Mouse (Mus musculus) G1E (cell line): Measurements from ENCODE around the gene Ppp1r3a. TPM values are rescaled to one million over a fixed set of nuclear protein-coding genes. Genes with fewer than 3 reads are reported as not detected.

Experiments
- ATAC-seq: 2 replicates; pipeline ENCODE4 v1.8.0; 2016; ENCODE audit warnings: mild to moderate bottlenecking; ENCODE audit not compliant: insufficient number of reproducible peaks, poor library complexity, low FRiP score, severe bottlenecking; ENCODE audit errors: extremely low read depth
- DNase-seq: peaks from one replicate; pipeline ENCODE4 v3.0.0; 2012; ENCODE audit warnings: low spot score
- H3K27me3 ChIP-seq: 2 replicates; pipeline ENCODE4 v1.6.1; 2012; ENCODE audit warnings: mild to moderate bottlenecking, low read length, inconsistent platforms; ENCODE audit not compliant: insufficient read depth
- H3K36me3 ChIP-seq: replicated peaks from 2 replicates; pipeline ENCODE3; 2012; ENCODE audit warnings: mild to moderate bottlenecking, inconsistent platforms
- H3K4me1 ChIP-seq: 2 replicates; pipeline ENCODE4 v1.6.1; 2012; ENCODE audit warnings: low read depth, low read length, inconsistent platforms, mixed read lengths; ENCODE audit not compliant: insufficient read depth
- H3K4me3 ChIP-seq: 2 replicates; pipeline ENCODE4 v1.5.1; 2012; ENCODE audit warnings: low read depth, mild to moderate bottlenecking, inconsistent platforms, low read length, moderate library complexity, mixed read lengths
- H3K9me3 ChIP-seq: replicated peaks from 2 replicates; pipeline ENCODE4 v1.6.1; 2012; ENCODE audit warnings: inconsistent platforms
- CTCF ChIP-seq: IDR thresholded peaks from 2 replicates; pipeline ENCODE4 v1.5.1; 2012; ENCODE audit warnings: low read depth, low read length, inconsistent platforms, mixed read lengths
- GATA1 ChIP-seq: IDR thresholded peaks from 2 replicates; pipeline ENCODE4 v1.6.1; 2012; ENCODE audit warnings: borderline replicate concordance, low read length, inconsistent platforms, mixed read lengths
- GATA2 ChIP-seq: IDR thresholded peaks from 2 replicates; pipeline ENCODE4 v1.6.1; 2012; ENCODE audit warnings: low read depth, low read length, inconsistent platforms, borderline replicate concordance
- POLR2AphosphoS5 ChIP-seq: IDR thresholded peaks from 2 replicates; pipeline ENCODE4 v1.6.1; 2012; ENCODE audit warnings: low read depth, low read length, inconsistent platforms; ENCODE audit not compliant: insufficient replicate concordance
- TAL1 ChIP-seq: conservative IDR thresholded peaks from 2 replicates; pipeline ENCODE4 v1.6.1; 2012; ENCODE audit warnings: low read depth, low read length, inconsistent platforms, mixed read lengths
- polyA plus RNA-seq: library from polyadenylated mRNA; stranded (reverse); fragments of >175 nt; gene quantifications from 2 replicates; pipeline ENCODE4 v1.2.3, GENCODE M21; 2012
- total RNA-seq, 2 experiments: library from RNA; stranded (forward) in 1 of 2; stranded (reverse) in 1 of 2; fragments of 200-1000 nt in 1 of 2; fragments of >200 nt in 1 of 2; fragmentation: Nextera tagmentation in 1 of 2; gene quantifications; 2 replicates each; pipeline ENCODE4 v1.2.3; 2014 to 2017

Ppp1r3a gene
- total RNA-seq (2014; fragmentation: Nextera tagmentation) (not detected in 2 replicates), total RNA-seq (2017) (0.05 and 0.06 TPM in 2 replicates), polyA plus RNA-seq (not detected in 2 replicates)

DNA sequence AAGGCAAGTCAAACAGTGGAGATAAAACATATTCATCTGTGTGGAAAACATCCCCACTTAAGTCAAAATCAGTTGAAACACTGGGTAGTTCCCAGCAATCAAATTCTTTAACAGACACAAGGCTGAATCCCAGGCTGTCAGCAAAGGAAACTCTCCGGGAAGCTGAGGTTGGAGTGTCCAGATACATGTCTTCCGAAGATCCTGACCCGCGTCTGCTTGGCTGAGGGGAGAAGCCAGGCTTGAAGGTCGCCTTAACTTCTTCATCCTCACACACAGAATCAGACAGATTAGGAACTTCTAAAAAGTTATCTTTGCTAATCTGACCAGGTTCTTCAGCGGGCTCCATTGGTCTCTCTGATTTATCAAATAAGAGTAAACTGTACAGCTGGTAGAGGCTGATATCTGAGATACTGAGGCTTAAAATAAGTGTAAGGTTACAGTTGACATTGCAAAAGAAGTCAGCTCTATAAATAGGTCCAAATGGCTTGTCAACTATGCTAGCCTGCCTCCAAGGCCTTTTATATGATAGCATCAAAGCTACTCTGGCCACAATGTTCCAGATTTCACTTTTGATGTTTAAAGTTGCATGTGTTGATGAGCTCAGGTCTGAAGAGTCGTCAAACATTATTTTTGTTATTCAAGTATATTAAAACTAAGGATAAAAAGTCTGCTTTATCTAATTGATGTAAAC lies at the start of gene Ppp1r3a:
Gene Ppp1r3a, minus strand, starts transcription at position 374 of the 691 bp plus-strand sequence.
- no peaks in the 10 kb centered on the region for H3K27me3 ChIP-seq
- H3K4me1 ChIP-seq = no peaks in the 10 kb centered on the region
- H3K4me3 ChIP-seq = no peak within 1 kb of the TSS
- TF ChIP-seq GATA1 = no peak
- no peak for TF ChIP-seq TAL1
- no peak for TF ChIP-seq GATA2
- no peak for TF ChIP-seq CTCF
- no peaks in the 10 kb centered on the region for H3K36me3 ChIP-seq
- ATAC-seq = no peak
- no peaks in the 10 kb centered on the region for H3K9me3 ChIP-seq
- no peak for DNase-seq

DNA sequence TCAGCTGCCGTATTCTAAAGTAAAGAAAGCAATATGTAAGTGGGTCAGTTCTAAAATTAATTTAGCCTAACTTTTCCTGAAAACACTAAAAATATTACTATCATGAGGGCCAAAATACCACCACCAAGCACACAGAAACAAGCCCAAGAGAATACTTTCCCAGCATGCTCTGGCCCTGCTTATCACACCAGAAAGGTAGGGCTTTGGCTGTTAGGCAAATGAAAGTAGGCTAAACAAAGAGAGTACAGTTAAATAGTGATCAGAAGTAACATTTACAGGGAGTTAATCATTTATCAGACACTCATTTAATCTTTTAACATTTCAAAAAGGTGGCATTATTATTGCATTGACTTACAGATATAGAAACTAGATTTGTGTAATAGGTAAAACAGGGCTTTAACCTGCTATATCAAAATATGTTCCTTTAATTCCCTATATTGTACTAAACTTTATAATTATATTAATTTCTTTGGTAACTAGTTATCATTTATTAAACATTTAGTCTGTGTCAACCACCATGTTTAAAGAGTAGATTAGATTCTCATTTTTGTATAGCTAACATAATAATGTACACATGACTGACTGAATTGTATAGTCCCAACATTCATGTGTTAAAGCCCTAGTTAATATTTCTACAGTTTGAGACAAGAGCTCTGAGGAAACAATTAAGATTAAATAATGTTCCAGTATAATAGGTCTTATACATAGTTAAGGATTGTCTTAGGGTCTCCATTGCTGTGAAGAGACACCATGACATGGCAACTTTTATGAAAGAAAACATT lies 32.3 kb upstream of the Ppp1r3a start:
- Histone ChIP-seq H3K9me3 (no peaks in the 10 kb centered on the region), H3K36me3 (no peaks in the 10 kb centered on the region), H3K4me1 (no peaks in the 10 kb centered on the region), H3K4me3 (no peak overlapping the region), H3K27me3 (no peaks in the 10 kb centered on the region)
- TF ChIP-seq GATA1 (no peak), TAL1 (no peak), CTCF (no peak), GATA2 (no peak), POLR2AphosphoS5 (no peak)
- DNase-seq (no peak), ATAC-seq (no peak)

DNA sequence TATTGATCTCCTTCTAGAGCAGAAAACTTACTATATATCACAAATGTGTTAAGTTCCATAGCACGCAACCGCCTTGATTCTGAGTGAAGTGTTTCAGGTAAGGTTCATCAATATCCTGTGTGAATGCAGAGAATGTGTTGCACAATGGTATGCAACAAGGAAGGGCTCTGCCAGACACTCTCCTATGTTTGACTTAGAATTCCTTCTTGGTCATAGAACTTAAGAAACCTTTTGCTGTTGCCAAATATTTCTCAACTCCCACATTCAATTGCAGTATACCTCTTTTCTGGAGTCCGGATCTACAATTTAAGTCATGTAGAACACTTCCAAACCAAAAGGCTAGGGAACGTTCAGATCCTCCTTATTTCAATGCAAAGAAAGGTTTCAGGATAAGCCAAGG lies 22.8 kb upstream of the Ppp1r3a start:
- Histone ChIP-seq H3K27me3 (no peaks in the 10 kb centered on the region), H3K4me3 (no peak overlapping the region), H3K36me3 (no peaks in the 10 kb centered on the region), H3K9me3 (no peaks in the 10 kb centered on the region), H3K4me1 (no peaks in the 10 kb centered on the region)
- DNase-seq (no peak), ATAC-seq (no peak)
- TF ChIP-seq TAL1 (no peak), GATA1 (no peak), GATA2 (no peak), CTCF (no peak), POLR2AphosphoS5 (no peak)

DNA sequence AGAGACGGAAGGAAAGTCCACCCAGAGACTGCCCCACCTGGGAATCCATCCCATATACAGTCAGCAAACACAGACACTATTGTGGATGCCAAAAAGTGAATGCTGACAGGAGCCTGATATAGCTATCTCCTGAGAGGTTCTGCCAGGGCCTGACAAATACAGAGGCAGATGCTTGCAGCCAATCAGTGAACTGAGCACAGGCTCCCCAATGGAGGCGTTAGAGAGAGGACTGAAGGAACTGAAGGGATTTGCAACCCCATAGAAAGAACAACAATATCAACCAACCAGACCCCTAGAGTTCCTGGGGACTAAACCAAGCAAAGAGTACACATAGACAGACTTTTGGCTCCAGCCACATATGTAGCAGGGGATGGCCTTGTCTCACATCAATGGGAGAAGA lies 16.6 kb upstream of the Ppp1r3a start:
- Histone ChIP-seq H3K27me3 (no peaks in the 10 kb centered on the region), H3K4me3 (no peak overlapping the region), H3K4me1 (no peaks in the 10 kb centered on the region), H3K9me3 (no peaks in the 10 kb centered on the region), H3K36me3 (no peaks in the 10 kb centered on the region)
- ATAC-seq = no peak
- DNase-seq = no peak
- no peak for TF ChIP-seq GATA1
- TF ChIP-seq GATA2 = no peak
- TF ChIP-seq TAL1 = no peak
- no peak for TF ChIP-seq POLR2AphosphoS5
- no peak for TF ChIP-seq CTCF

DNA sequence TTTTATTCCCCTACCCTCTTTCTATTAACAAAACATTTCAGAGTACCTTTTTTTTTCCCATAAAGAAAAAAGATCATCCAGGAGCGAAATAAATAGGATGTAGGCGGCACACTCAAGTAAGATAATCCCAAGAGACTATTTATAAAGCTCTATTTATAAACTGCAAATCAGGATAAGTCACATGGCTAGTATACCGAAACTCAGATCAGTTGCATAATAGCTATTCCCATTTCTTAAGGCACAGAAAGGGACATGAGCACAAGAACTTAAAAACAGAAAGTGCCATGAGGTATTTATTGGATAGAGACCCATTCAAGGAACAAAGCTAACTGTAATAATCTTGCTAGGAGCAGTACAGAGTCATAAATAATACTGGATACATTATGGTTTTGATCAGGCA lies 2.4 kb upstream of the Ppp1r3a start:
- DNase-seq = no peak
- Histone ChIP-seq H3K4me1 (no peaks in the 10 kb centered on the region), H3K27me3 (no peaks in the 10 kb centered on the region), H3K9me3 (no peaks in the 10 kb centered on the region), H3K36me3 (no peaks in the 10 kb centered on the region), H3K4me3 (no peak overlapping the region)
- TF ChIP-seq GATA1 = no peak
- no peak for TF ChIP-seq POLR2AphosphoS5
- no peak for TF ChIP-seq TAL1
- TF ChIP-seq CTCF = no peak
- TF ChIP-seq GATA2 = no peak
- ATAC-seq = no peak

DNA sequence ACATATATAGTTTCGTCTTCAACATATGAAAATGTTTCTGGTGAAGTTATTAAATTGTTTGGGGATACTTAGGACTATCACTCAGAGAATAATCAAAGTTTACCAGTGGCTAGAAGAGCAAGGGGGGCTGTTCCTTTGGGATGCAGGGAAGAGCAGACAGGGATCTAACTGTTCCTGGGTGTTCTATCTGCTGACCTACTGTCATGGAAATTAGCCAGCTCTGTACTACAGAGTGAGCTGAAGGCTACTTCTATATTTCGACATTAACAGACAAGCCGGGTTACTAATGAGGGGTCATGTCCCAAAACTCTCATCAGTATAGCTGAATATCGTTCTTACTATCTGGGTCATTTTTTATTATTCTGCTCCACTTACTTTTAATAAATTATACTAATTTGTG lies 1.6 kb downstream of the Ppp1r3a start:
- no peak for DNase-seq
- Histone ChIP-seq H3K4me1 (no peaks in the 10 kb centered on the region), H3K27me3 (no peaks in the 10 kb centered on the region), H3K9me3 (no peaks in the 10 kb centered on the region), H3K36me3 (no peaks in the 10 kb centered on the region), H3K4me3 (no peak overlapping the region)
- no peak for ATAC-seq
- TF ChIP-seq TAL1 (no peak), GATA1 (no peak), CTCF (no peak), POLR2AphosphoS5 (no peak), GATA2 (no peak)
